Mouse (Mus musculus): Measurements from ENCODE around the gene Lims1. TPM values are rescaled to one million over a fixed set of nuclear protein-coding genes. Genes with fewer than 3 reads are reported as not detected.
A peak's percentile ranks its signal among the peaks of the same experiment; 100 is the strongest.

The Lims1 gene
- 179 and 193 TPM in 2 replicates for polyA plus RNA-seq (2014; fragmentation: Nextera tagmentation; extraction: Ambion mirVana)

DNA sequence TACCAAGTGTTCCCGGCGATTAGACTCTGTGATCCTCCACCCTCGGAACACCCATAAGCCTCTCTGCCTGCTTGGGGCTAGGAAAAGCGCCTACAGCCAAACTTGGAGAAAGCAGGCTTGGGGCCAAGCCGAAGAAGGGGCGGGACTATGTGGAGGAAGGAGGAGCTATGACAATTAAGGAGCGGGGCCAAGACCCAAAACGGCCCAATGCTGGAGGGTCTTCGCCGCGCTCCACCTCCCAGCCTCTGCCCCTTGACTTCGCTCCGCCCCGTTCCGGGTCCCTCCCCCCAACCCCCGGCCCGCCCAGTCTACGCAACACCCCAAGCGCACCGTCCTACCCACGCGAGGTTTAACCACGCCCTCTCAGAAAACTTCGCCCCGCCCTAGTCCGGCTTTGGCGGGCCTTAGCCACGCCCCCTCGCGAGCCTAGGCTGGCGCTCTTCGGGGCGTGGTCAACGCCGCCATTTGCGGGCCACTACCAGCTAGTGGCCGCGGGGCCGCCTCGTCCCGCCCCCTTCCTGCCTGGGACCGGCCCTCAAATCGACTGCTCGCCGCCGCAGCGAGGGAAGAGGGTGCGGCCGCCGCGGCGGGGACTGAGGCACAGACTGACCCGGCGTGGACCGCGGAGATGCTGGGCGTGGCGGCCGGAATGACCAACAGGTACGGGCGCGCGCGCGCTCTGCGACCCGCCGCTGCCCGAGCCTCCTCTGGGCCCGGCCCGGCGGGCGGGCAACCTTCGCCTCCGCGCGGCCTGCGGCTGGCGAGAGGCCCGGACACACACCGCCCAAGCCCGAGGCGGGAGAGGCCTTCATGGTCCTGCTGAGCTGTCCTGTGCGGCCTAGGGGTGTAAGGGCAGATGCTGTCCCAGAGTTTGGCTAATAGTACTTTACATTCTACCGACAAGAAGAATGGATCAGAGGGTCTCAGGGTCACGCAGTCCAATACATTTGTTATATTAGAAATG, at the start of gene Lims1:
Gene Lims1 (plus strand): TSS at position 439 of the 964 bp plus-strand sequence.
- H3K4me2 ChIP-seq (ENCODE audit: low read length), result peak within 1 kb of the TSS; percentile 62
- peak within 1 kb of the TSS; percentile 87 to 94 for H3K27ac ChIP-seq (replicated peaks in 1 of 2; ENCODE audit: control insufficient read depth in 1 of 2, insufficient read depth in 1 of 2, low read depth in 2 of 2, low read length in 2 of 2)
- no peaks in the 10 kb centered on the region for H3K27me3 ChIP-seq (ENCODE audit: control insufficient read depth, insufficient read depth, low read length)
- peak within 1 kb of the TSS; percentile 91 to 99 for H3K4me3 ChIP-seq (ENCODE audit: control insufficient read depth in 1 of 2, insufficient read depth in 1 of 2, low read depth in 1 of 2, low read length in 2 of 2)
- peak; percentile 99 for ATAC-seq (ENCODE audit: insufficient number of reproducible peaks, insufficient read depth, low FRiP score, low read depth)
- 0 out of 2 replicates have a peak, but pooled peaks cover 3% of the 10 kb centered on the region for H3K9me3 ChIP-seq (ENCODE audit: control insufficient read depth, low read length)
- H3K4me1 ChIP-seq (ENCODE audit: control insufficient read depth in 2 of 2, insufficient read depth in 2 of 2, low read length in 2 of 2), result peaks cover 4 to 18% of the 10 kb centered on the region in 2 experiments
- H3K9ac ChIP-seq (ENCODE audit: low read length), result peak within 1 kb of the TSS; percentile 91
- under 1% methylated on average over 83 of the region's 86 CpGs for WGBS
- H3K36me3 ChIP-seq (ENCODE audit: control insufficient read depth, insufficient read depth, low read length), result no peaks in the 10 kb centered on the region

DNA sequence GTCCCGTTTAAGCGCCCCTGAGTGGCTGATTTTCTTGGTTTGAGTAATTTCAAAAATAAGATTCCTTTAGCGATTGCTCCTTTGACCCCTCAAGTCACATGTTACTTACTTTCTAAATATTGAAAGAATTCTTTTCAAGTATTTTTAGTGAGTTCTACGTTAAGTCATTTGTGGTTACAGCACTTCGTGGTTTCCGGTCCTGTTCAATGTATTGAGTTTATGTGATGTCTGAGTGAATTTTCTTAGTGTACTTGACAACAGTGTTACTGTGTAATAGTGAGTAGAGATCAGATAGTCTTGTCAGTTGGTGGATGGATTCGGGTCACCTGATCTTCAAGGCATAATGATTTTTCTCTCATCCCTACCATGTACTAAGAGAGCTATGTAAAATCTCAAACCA, 41.0 kb upstream of the Lims1 start:
- Histone ChIP-seq H3K27ac (replicated peaks in 1 of 2; ENCODE audit: control insufficient read depth in 1 of 2, insufficient read depth in 1 of 2, low read depth in 2 of 2, low read length in 2 of 2) (no peak overlapping the region), H3K4me2 (ENCODE audit: low read length) (no peak overlapping the region), H3K4me3 (ENCODE audit: control insufficient read depth in 1 of 2, insufficient read depth in 1 of 2, low read depth in 1 of 2, low read length in 2 of 2) (no peak overlapping the region), H3K27me3 (ENCODE audit: control insufficient read depth, insufficient read depth, low read length) (no peaks in the 10 kb centered on the region), H3K36me3 (ENCODE audit: control insufficient read depth, insufficient read depth, low read length) (peaks cover 76% of the 10 kb centered on the region), H3K9me3 (ENCODE audit: control insufficient read depth, low read length) (no peaks in the 10 kb centered on the region), H3K4me1 (ENCODE audit: control insufficient read depth in 2 of 2, insufficient read depth in 2 of 2, low read length in 2 of 2) (no peaks in the 10 kb centered on the region), H3K9ac (ENCODE audit: low read length) (no peak overlapping the region)
- ATAC-seq (ENCODE audit: insufficient number of reproducible peaks, insufficient read depth, low FRiP score, low read depth), result no peak
- 94% methylated on average over 7 of the region's 7 CpGs for WGBS

DNA sequence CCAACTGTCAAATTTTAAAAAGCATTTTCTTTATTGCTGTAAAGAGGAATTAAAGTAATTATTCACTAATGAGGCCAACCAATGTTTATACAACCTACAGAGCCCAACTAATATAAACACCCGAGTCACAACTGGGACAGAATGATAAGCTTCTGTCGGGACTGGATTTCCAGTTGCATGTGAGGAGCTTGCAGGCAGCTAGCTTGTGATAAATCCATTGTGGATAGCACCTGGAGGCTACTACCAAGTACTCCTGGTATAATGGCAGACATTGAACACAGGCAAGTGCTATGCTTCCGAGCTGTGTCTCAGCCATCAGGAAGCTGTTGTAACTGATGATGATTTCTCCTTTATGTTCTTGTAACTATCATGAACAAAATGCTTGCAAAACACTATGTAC, 32.5 kb upstream of the Lims1 start:
- Histone ChIP-seq H3K9ac (ENCODE audit: low read length) (no peak overlapping the region), H3K27ac (replicated peaks in 1 of 2; ENCODE audit: control insufficient read depth in 1 of 2, insufficient read depth in 1 of 2, low read depth in 2 of 2, low read length in 2 of 2) (no peak overlapping the region), H3K4me2 (ENCODE audit: low read length) (no peak overlapping the region), H3K36me3 (ENCODE audit: control insufficient read depth, insufficient read depth, low read length) (peaks cover 94% of the 10 kb centered on the region), H3K27me3 (ENCODE audit: control insufficient read depth, insufficient read depth, low read length) (no peaks in the 10 kb centered on the region), H3K4me1 (ENCODE audit: control insufficient read depth in 2 of 2, insufficient read depth in 2 of 2, low read length in 2 of 2) (no peaks in the 10 kb centered on the region), H3K9me3 (ENCODE audit: control insufficient read depth, low read length) (no peaks in the 10 kb centered on the region), H3K4me3 (ENCODE audit: control insufficient read depth in 1 of 2, insufficient read depth in 1 of 2, low read depth in 1 of 2, low read length in 2 of 2) (no peak overlapping the region)
- 49% methylated on average over 3 of the region's 3 CpGs for WGBS
- ATAC-seq (ENCODE audit: insufficient number of reproducible peaks, insufficient read depth, low FRiP score, low read depth), result no peak

DNA sequence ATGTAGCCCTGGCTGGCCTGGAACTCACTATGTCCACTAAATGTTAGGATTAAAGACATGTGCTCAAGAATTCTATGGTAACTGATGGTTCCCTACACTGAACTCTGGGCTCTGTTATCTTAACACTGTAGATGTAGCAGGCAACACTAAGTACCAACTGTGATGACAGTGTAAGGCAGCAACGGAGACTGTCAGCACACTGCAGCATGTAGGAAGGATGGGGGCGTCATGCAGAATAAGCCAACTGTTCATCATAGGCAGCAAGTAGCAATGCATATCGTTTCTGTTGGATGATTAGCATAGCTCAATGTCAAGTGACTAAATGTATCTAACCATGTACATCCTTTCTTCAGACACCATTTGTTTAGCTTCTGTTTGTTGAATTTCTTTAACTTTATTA, 29.0 kb upstream of the Lims1 start:
- Histone ChIP-seq H3K9ac (ENCODE audit: low read length) (no peak overlapping the region), H3K27ac (replicated peaks in 1 of 2; ENCODE audit: control insufficient read depth in 1 of 2, insufficient read depth in 1 of 2, low read depth in 2 of 2, low read length in 2 of 2) (no peak overlapping the region), H3K4me2 (ENCODE audit: low read length) (no peak overlapping the region), H3K9me3 (ENCODE audit: control insufficient read depth, low read length) (no peaks in the 10 kb centered on the region), H3K27me3 (ENCODE audit: control insufficient read depth, insufficient read depth, low read length) (no peaks in the 10 kb centered on the region), H3K4me1 (ENCODE audit: control insufficient read depth in 2 of 2, insufficient read depth in 2 of 2, low read length in 2 of 2) (no peaks in the 10 kb centered on the region), H3K4me3 (ENCODE audit: control insufficient read depth in 1 of 2, insufficient read depth in 1 of 2, low read depth in 1 of 2, low read length in 2 of 2) (no peak overlapping the region), H3K36me3 (ENCODE audit: control insufficient read depth, insufficient read depth, low read length) (peaks cover 94% of the 10 kb centered on the region)
- 82% methylated on average over 3 of the region's 3 CpGs for WGBS
- ATAC-seq (ENCODE audit: insufficient number of reproducible peaks, insufficient read depth, low FRiP score, low read depth), result no peak

DNA sequence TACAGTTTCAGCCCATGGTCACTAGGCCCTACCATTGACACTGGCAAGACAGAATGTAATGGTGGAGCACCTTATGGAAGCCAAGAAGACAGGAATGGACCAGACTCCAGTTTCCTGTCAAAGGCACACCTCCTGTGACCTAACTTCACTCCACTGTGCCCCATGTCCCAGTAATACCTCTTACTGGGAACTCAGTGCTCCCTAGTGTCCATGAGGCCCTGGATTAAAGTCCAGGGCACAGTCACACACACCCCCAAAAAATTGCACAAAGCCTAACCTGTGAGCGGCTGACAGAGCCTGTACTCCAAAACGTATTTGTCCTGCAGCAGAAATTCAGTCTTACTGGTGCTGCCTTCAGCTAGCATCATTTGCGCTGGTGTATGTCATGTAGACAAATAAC, 27.7 kb upstream of the Lims1 start:
- H3K4me2 ChIP-seq (ENCODE audit: low read length), result no peak overlapping the region
- WGBS, result 93% methylated on average over 3 of the region's 3 CpGs
- H3K27me3 ChIP-seq (ENCODE audit: control insufficient read depth, insufficient read depth, low read length), result no peaks in the 10 kb centered on the region
- H3K36me3 ChIP-seq (ENCODE audit: control insufficient read depth, insufficient read depth, low read length), result peaks cover 95% of the 10 kb centered on the region
- no peak for ATAC-seq (ENCODE audit: insufficient number of reproducible peaks, insufficient read depth, low FRiP score, low read depth)
- H3K4me1 ChIP-seq (ENCODE audit: control insufficient read depth in 2 of 2, insufficient read depth in 2 of 2, low read length in 2 of 2), result no peaks in the 10 kb centered on the region
- H3K9ac ChIP-seq (ENCODE audit: low read length), result no peak overlapping the region
- no peak overlapping the region for H3K4me3 ChIP-seq (ENCODE audit: control insufficient read depth in 1 of 2, insufficient read depth in 1 of 2, low read depth in 1 of 2, low read length in 2 of 2)
- no peak overlapping the region for H3K27ac ChIP-seq (replicated peaks in 1 of 2; ENCODE audit: control insufficient read depth in 1 of 2, insufficient read depth in 1 of 2, low read depth in 2 of 2, low read length in 2 of 2)
- H3K9me3 ChIP-seq (ENCODE audit: control insufficient read depth, low read length), result no peaks in the 10 kb centered on the region

DNA sequence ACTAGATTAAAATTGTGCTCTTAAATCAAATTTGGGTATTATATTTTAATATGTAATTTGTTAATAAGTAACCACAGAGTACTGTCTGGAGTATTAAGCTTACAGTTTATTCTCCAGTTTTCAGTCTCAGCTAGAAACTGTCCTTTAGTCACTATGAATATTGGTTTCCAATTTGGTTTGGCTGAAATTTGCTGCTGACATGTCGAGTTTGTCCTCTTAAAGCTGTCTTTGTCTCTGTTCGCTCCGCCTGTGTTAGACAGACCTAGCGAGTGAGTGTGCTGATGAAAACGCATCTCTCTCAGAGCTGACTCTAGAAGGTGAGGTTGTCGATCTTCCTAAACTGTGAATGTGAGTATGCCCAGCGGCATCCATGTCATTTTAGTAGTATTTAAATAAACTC, 18.3 kb upstream of the Lims1 start:
- Histone ChIP-seq H3K4me1 (ENCODE audit: control insufficient read depth in 2 of 2, insufficient read depth in 2 of 2, low read length in 2 of 2) (no peaks in the 10 kb centered on the region), H3K4me2 (ENCODE audit: low read length) (no peak overlapping the region), H3K27ac (replicated peaks in 1 of 2; ENCODE audit: control insufficient read depth in 1 of 2, insufficient read depth in 1 of 2, low read depth in 2 of 2, low read length in 2 of 2) (no peak overlapping the region), H3K9me3 (ENCODE audit: control insufficient read depth, low read length) (no peaks in the 10 kb centered on the region), H3K9ac (ENCODE audit: low read length) (no peak overlapping the region), H3K36me3 (ENCODE audit: control insufficient read depth, insufficient read depth, low read length) (peaks cover 78% of the 10 kb centered on the region), H3K27me3 (ENCODE audit: control insufficient read depth, insufficient read depth, low read length) (no peaks in the 10 kb centered on the region), H3K4me3 (ENCODE audit: control insufficient read depth in 1 of 2, insufficient read depth in 1 of 2, low read depth in 1 of 2, low read length in 2 of 2) (no peak overlapping the region)
- no peak for ATAC-seq (ENCODE audit: insufficient number of reproducible peaks, insufficient read depth, low FRiP score, low read depth)
- WGBS, result 89% methylated on average over 7 of the region's 7 CpGs

DNA sequence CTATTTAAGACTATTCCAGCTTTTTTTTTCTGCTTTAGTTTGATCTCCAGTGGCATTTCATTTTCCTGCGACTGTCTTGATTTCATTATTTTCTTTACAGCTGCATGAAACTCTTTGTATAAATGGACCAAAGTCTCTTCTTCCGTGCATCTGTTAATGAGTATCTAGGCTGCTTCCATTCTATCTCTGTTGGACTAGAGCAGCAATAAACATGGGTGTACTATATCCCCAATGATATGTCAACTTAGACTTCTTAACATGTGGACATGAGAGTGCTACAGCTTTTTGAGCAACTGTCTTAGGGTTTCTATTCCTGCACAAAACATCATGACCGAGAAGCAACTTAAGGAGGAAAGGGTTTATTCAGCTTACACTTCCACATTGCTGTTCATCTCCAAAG, 16.4 kb upstream of the Lims1 start:
- Histone ChIP-seq H3K9me3 (ENCODE audit: control insufficient read depth, low read length) (no peaks in the 10 kb centered on the region), H3K4me3 (ENCODE audit: control insufficient read depth in 1 of 2, insufficient read depth in 1 of 2, low read depth in 1 of 2, low read length in 2 of 2) (no peak overlapping the region), H3K27me3 (ENCODE audit: control insufficient read depth, insufficient read depth, low read length) (no peaks in the 10 kb centered on the region), H3K36me3 (ENCODE audit: control insufficient read depth, insufficient read depth, low read length) (peaks cover 75% of the 10 kb centered on the region), H3K27ac (replicated peaks in 1 of 2; ENCODE audit: control insufficient read depth in 1 of 2, insufficient read depth in 1 of 2, low read depth in 2 of 2, low read length in 2 of 2) (no peak overlapping the region), H3K4me1 (ENCODE audit: control insufficient read depth in 2 of 2, insufficient read depth in 2 of 2, low read length in 2 of 2) (no peaks in the 10 kb centered on the region), H3K4me2 (ENCODE audit: low read length) (no peak overlapping the region), H3K9ac (ENCODE audit: low read length) (no peak overlapping the region)
- no peak for ATAC-seq (ENCODE audit: insufficient number of reproducible peaks, insufficient read depth, low FRiP score, low read depth)
- 92% methylated on average over 3 of the region's 3 CpGs for WGBS
